Mouse (Mus musculus): ENCODE results near the gene Aspdh. TPM values are rescaled to one million over a fixed set of nuclear protein-coding genes. Genes with fewer than 3 reads are reported as not detected.

Aspdh gene
- total RNA-seq, 2 experiments from 2014 or later, result not detected

DNA sequence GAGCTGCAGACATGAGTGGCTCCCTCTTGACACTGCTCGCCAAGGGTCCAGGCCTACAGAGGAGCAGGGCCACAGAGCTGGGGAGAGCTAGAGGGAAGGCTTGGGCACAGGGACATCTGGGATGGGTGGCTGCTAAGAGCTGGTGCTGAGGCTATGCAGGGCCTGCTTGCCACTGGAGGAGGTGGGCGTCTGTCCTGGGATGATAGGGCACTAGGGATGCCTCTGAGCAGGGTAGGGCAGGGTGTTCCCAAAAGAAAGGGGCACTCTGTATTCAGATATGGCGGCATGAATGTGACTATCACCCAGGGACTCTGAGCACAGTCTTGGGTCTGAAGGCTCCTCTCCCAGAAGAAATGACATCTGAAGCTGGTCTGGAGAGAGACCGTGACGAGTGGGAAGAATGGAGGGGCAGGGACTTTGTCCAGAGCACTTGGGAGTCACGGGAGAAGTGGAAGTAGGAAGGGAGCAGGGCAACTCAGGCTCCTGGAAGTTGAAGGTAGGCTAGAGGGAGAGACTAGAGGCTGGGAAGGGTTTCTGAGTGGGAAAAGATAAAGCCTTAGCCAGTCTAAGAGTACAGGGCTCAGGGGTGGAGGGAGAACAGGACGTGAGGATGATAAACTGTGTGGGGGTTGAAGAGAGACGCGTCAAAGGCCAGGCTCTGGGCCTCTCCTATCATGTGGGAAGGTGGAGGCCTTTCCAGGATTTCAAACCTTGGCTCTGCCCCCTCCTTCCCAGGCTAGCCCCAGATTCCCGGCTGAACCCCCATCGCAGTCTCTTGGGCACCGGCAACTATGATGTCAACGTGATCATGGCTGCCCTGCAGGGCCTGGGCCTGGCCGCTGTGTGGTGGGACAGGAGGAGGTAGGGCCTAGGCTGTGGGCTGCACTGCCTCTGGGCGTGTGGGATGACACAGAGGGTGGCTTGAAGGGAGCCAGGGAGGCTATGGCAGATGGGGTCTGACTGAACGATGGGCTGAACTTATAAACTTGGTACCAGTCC is 4.8 kb downstream of the Aspdh start:
- ATAC-seq (replicated peaks; ENCODE audit: low FRiP score, low TSS enrichment, poor library complexity, severe bottlenecking), result no peak

DNA sequence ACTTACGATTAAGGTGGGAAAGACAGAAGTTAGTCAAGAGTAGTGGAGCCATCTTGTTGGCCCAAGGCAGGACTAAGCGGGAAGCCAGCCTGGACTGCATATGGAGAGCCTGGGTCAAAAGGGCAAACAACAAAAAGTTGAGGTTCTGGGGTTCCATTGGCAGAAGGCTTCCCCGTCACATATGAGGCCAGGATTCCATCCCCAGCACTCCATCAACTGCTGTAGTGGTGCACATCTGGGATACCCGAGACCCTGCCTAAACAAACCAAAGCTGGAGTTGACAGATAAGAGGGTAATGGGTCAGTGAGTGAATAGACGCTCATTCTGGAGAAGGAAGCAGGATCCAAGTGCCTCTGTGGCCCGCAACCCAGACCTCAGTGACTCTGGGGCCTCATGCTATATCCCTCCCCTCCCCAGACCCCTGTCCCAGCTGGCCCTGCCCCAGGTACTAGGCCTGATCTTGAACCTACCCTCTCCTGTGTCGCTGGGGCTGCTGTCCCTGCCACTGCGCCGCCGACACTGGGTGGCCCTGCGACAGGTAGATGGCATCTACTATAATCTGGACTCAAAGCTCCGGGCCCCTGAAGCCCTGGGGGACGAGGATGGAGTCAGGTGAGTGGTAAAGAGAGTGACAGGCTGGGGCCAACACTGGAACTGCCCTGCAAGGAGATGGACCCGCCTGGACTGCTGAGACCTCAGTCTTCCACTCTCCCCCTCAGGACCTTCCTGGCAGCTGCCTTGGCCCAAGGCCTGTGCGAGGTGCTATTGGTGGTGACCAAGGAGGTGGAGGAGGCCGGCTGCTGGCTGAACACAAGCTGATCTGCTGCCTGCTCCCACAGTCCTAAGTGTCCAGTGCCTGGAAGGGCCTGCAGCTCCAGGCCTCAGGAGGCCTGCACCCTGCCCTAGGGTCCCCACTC is 5.8 kb downstream of the Aspdh start:
- no peak for ATAC-seq (replicated peaks; ENCODE audit: low FRiP score, low TSS enrichment, poor library complexity, severe bottlenecking)

GRCm38 (mm10) chr7:44471880-44472557 is 6.8 kb downstream of the Aspdh start:
- no peak for ATAC-seq (replicated peaks; ENCODE audit: low FRiP score, low TSS enrichment, poor library complexity, severe bottlenecking)

DNA sequence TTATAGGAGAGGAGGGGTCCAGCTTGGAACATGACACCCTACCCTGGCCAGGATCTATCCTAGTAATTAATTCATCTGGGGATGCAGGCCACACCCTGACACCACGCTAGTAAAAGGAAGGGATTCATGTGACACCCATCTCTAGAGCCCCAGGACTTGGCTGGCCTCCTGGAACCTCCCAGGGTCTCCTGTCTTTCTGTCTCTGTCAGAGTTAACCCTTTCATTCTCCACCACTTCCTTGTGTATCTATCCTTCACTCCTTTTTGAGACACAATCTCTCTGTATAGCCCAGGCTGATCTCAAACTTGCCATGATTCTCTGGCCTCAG is 7.3 kb downstream of the Aspdh start:
- no peak for ATAC-seq (replicated peaks; ENCODE audit: low FRiP score, low TSS enrichment, poor library complexity, severe bottlenecking)

DNA sequence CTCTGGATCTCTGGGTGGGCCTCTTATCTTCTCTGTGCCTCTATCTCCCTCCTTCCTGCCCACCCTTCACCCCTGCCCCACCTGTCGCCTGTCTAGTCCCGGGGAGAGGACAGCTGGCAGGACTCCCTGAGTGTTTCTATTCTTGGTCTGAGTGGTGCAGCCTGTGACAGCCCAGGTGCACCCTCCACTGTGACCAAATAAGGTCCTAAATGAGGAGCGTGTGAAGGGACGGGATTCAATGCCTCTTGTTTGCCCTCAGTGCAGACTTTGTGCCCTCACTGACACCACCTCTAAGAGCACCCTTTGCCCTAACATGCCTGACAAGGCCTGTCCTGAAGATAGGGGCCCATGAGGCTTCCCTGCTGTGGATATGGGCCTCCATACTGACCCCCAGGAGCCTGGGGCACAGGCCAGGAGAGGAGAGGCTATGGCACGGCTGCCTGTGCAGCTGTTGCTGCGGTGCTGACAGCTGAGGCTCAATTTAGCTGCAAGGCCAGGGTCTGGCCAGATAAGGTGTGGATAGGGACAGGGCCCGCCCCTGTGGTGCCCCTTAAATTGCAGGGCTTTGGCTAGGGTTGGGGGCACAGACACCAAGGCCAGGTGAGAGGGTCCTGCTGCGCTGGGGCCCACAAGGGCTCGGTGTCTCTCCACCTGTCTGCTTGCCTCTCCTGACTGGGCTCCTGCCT is 7.9 kb downstream of the Aspdh start:
- ATAC-seq (replicated peaks; ENCODE audit: low FRiP score, low TSS enrichment, poor library complexity, severe bottlenecking), result no peak

GRCm38 (mm10) chr7:44474419-44474818 is 9.2 kb downstream of the Aspdh start:
- ATAC-seq (replicated peaks; ENCODE audit: low FRiP score, low TSS enrichment, poor library complexity, severe bottlenecking), result no peak

GRCm38 (mm10) chr7:44475046-44475614 is 9.9 kb downstream of the Aspdh start:
- no peak for ATAC-seq (replicated peaks; ENCODE audit: low FRiP score, low TSS enrichment, poor library complexity, severe bottlenecking)

GRCm38 (mm10) chr7:44482836-44483435 is 17.7 kb downstream of the Aspdh start:
- ATAC-seq (replicated peaks; ENCODE audit: low FRiP score, low TSS enrichment, poor library complexity, severe bottlenecking), result peak; percentile 80

DNA sequence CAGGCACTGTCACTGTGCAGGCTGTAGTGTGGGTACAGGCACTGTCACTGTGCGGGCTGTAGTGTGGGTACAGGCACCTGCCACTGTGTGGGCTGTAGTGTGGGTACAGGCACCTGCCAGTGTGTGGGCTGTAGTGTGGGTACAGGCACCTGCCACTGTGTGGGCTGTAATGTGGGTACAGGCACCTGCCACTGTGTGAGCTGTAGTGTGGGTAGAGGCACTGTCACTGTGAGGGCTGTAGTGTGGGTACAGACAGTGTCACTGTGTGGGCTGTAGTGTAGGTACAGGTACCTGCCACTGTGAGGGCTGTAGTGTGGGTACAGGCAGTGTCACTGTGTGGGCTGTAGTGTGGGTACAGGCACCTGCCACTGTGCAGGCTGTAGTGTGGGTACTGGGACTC is 18.9 kb downstream of the Aspdh start:
- ATAC-seq (replicated peaks; ENCODE audit: low FRiP score, low TSS enrichment, poor library complexity, severe bottlenecking), result no peak

DNA sequence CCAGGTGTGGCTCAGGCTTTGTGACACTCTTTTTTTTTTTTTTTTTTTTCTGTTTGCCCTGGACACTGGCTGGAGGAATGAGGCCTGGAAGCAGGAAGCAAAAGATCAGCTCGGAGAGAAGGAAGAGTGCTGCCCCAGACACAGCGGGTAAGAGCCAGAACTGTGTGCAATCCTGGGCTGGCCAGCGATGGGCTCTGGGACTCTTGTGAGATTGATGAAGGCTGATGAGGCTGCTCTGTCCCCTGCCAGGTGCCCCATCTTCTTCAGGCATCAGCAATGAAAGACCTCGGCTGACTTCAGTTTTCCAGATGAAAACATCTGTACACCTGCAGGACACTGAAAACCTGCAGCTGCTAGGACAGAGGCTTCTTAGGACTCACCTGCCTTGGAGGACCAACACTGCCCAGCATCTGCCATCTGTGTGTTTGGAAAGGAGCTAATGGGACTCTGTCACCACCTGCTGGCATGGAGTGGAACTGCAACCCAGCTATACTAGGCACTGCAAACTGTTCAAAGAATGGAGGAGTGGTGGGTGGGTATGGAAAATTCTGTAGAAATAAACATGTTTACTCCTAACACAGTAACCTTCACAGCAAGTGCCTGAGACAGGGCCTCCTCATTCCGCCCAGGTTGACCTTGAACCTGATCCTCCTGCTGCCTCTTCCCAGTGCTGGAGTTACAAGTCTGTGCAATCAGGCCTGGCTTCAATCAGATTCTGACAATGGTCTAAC is 19.8 kb downstream of the Aspdh start:
- ATAC-seq (replicated peaks; ENCODE audit: low FRiP score, low TSS enrichment, poor library complexity, severe bottlenecking), result peak; percentile 64; the same call in 1 of the 2 replicates

- ATAC-seq (replicated peaks; ENCODE audit: low FRiP score, low TSS enrichment, poor library complexity, severe bottlenecking), result no peak
These were observed 20.5 kb downstream of the Aspdh start for GRCm38 (mm10) chr7:44485572-44486195.

DNA sequence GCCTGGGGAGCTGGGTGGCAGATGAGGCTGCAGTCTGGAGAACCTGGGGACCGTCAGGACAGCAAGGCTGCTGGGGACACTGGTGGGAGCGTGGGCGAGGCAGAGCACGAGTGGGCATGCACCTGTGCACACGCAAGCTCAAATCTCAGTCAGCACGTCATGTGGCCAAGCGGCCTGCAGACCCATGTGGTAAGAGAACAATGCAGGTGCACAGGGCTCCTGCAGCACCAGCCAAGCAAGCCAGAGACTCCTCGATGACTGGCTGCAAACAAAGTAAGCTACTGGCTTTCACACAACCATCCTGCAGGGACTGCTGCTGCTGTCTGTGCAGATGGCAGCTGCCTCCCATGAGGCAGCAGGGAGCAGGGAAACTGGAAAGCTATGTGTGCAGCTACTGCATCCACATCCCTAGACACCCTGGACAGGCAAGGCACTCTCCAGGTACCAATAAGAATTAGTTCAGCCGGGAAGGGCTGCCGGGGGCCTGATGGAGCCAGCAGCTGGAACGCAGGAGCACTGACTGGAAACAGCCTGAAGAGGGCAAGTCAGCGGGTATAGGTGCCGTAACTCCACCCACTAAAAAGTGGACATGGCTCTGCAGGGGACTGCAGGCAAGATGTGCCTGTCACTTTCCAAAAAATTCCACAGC is 21.9 kb downstream of the Aspdh start:
- no peak for ATAC-seq (replicated peaks; ENCODE audit: low FRiP score, low TSS enrichment, poor library complexity, severe bottlenecking)

- ATAC-seq (replicated peaks; ENCODE audit: low FRiP score, low TSS enrichment, poor library complexity, severe bottlenecking), result no peak
These were observed 22.7 kb downstream of the Aspdh start for GRCm38 (mm10) chr7:44487936-44488335.

DNA sequence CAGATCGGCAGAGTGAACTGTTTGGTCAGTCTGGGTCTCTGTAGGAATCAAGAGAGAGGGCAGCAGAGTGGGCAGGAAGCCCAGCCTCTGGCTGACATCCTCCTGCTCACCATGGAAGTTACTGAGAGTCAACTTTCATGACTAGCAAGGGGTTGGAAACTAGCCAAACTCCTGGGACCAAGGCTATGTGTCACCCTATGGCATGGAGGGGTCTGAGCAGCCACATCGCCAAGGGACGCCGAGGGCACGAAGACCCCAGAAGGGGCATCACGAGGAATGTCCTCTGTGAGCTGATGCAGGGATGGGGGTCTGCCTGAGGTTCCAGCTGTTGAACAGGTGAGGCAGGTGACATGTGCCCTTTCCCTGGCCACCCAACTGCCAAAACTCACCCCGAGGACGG is 23.4 kb downstream of the Aspdh start:
- ATAC-seq (replicated peaks; ENCODE audit: low FRiP score, low TSS enrichment, poor library complexity, severe bottlenecking), result no peak

DNA sequence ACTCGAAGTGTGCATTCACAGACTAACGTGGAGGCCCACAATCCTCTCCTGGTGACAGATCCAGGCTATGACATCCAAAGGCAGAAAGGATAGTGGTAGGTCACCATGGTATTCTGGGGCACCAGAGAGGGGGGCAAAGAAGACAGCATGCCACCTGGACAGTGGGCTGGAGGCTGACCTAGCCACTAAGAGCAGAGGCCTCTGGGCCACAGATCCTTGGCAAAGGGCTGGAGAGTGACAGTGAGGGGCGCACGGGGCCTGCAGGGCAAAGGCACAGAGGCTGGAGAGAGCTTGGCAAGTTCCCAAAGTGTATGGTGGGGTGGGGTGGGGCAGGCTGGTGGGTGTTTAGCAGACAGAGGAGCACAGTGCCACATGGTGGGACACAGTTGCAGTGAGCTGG is 25.1 kb downstream of the Aspdh start:
- no peak for ATAC-seq (replicated peaks; ENCODE audit: low FRiP score, low TSS enrichment, poor library complexity, severe bottlenecking)

DNA sequence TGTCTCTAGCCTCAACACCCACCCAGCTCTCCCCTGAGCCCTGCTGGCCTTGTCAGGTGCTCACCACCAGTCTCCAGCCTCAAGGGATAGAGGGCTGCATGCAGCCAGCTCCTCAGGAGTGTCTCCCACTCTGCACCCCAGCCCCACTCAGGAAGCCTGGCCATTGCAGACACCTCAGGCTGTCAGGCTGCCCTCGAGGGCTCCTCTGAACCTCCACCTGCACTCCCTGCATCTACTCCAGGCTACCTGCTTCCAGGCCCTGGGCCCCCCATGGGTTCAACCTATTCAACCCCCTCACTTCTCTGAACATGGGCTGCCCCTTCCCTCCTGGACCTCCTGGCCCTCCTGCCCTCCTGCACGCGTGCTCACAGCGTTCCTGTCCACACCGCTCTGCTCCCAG is 26.2 kb downstream of the Aspdh start:
- no peak for ATAC-seq (replicated peaks; ENCODE audit: low FRiP score, low TSS enrichment, poor library complexity, severe bottlenecking)
